ENCODE assay signal across 18 mouse cellular contexts in the genomic region with DNA sequence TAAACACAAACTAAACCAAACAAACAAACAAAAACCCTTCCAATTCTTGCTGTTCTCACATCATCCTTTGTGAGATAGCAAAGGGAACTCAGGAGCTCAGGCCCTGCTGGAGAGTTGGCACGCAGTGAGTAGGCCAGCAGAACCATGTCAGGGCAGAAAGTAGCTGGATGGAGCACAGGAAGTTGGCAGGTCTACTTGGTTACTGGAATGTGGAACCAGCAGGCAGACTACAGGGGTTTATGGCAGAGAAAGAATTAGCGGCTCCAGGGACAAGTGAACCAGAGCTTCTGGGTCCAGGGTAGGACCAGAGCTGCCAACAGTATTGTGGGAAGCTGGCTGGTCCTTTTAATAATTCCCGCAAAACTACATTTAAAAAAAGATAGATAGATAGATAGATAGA.
DNase-seq lines count a peak whose midpoint lies in the region; ATAC-seq and TF ChIP-seq lines count a peak whose summit lies in the region.
"Had no signal": no experiment of that assay in that cellular context is flagged by ENCODE, and none has a peak within 500 bp of the region (broad histone marks: within the 10 kb centered on the region; RNA-seq: fewer than 3 reads in every experiment).

No protein-coding gene starts in this region.

- H3K4me2 ChIP-seq in hindbrain, postnatal 0 days (ENCODE audit: low read depth, low read length) = no peak overlapping the region
- H3K4me2 ChIP-seq in hindbrain, embryonic 14.5 days (replicated peaks) = no peak overlapping the region
- H3K4me2 ChIP-seq: embryonic facial prominence, embryonic 15.5 days; heart, embryonic 12.5 days had no signal

- TF ChIP-seq CTCF in hindbrain, postnatal 0 days (IDR thresholded peaks at IDR 0.05; ENCODE audit: low read depth) = no peak

- no peaks in the 10 kb centered on the region for H3K27me3 ChIP-seq in hindbrain, postnatal 0 days (ENCODE audit: insufficient read depth, low read length)
- H3K27me3 ChIP-seq in hindbrain, embryonic 14.5 days (ENCODE audit: control insufficient read depth, insufficient read depth, low read length) = no peaks in the 10 kb centered on the region
- H3K27me3 ChIP-seq: CH12.LX; embryonic facial prominence, embryonic 15.5 days; heart, embryonic 12.5 days had no signal

- H3K36me3 ChIP-seq in hindbrain, postnatal 0 days (ENCODE audit: insufficient read depth, low read length) = no peaks in the 10 kb centered on the region
- no peaks in the 10 kb centered on the region for H3K36me3 ChIP-seq in hindbrain, embryonic 14.5 days (replicated peaks; ENCODE audit: control insufficient read depth, insufficient read depth)
- H3K36me3 ChIP-seq: embryonic facial prominence, embryonic 15.5 days; forebrain, embryonic 10.5 days; heart, embryonic 12.5 days had no signal

- no peak overlapping the region for H3K4me3 ChIP-seq in hindbrain, postnatal 0 days (ENCODE audit: low read length)
- H3K4me3 ChIP-seq in hindbrain, embryonic 14.5 days (replicated peaks; ENCODE audit: low read length) = no peak overlapping the region
- H3K4me3 ChIP-seq: embryonic facial prominence, embryonic 15.5 days; erythroblast, embryonic 14.5 days; forebrain, embryonic 10.5 days; heart, embryonic 12.5 days had no signal

- no peak overlapping the region for H3K9ac ChIP-seq in hindbrain, postnatal 0 days (replicated peaks; ENCODE audit: low read length)
- H3K9ac ChIP-seq in hindbrain, embryonic 14.5 days = no peak overlapping the region
- H3K9ac ChIP-seq: embryonic facial prominence, embryonic 15.5 days; heart, embryonic 12.5 days had no signal

- no peaks in the 10 kb centered on the region for H3K4me1 ChIP-seq in hindbrain, postnatal 0 days (ENCODE audit: insufficient read depth, low read length)
- H3K4me1 ChIP-seq in hindbrain, embryonic 14.5 days (replicated peaks; ENCODE audit: control insufficient read depth, insufficient read depth, low read length) = no peaks in the 10 kb centered on the region
- H3K4me1 ChIP-seq: embryonic facial prominence, embryonic 15.5 days; forebrain, embryonic 10.5 days; heart, embryonic 12.5 days had no signal

- no peak overlapping the region for H3K27ac ChIP-seq in hindbrain, postnatal 0 days
- no peak overlapping the region for H3K27ac ChIP-seq in hindbrain, embryonic 14.5 days
- H3K27ac ChIP-seq: embryonic facial prominence, embryonic 15.5 days; forebrain, embryonic 10.5 days had no signal

- no peaks in the 10 kb centered on the region for H3K9me3 ChIP-seq in hindbrain, postnatal 0 days (ENCODE audit: low read length)
- H3K9me3 ChIP-seq in hindbrain, embryonic 14.5 days (ENCODE audit: control insufficient read depth, low read length) = no peaks in the 10 kb centered on the region; the same call in 1 of the 2 replicates
- H3K9me3 ChIP-seq: embryonic facial prominence, embryonic 15.5 days; forebrain, embryonic 10.5 days had no signal

- peak; percentile 36 to 58 for DNase-seq in cerebellum, postnatal 14 days
- DNase-seq in cerebellum, adult 8-10 months = no peak
- peak; percentile 2 for DNase-seq in hindbrain, postnatal 0 days (ENCODE audit: low spot score)
- no peak for DNase-seq in hindbrain, embryonic 14.5 days (ENCODE audit: low spot score)
- peak; percentile 17 to 22 for DNase-seq in right cerebral cortex, postnatal 10 days (ENCODE audit: low spot score in 2 of 2)
- no peak for DNase-seq in right cerebral cortex, adult 18-20 months
- DNase-seq in frontal cortex, postnatal 36 days (ENCODE audit: low spot score in 2 of 2) = no peak
- DNase-seq: adrenal gland, adult 2 months; embryo, embryonic 11 days; gastrocnemius, postnatal 10 days; kidney, adult 11 months had no signal

- no peak for ATAC-seq in hindbrain, postnatal 0 days
- ATAC-seq in hindbrain, embryonic 14.5 days (ENCODE audit: low FRiP score) = no peak
- ATAC-seq: forebrain, embryonic 14.5 days; hindbrain, embryonic 16.5 days had no signal

- 77% methylated on average over 3 of the region's 3 CpGs for WGBS in hindbrain, postnatal 0 days
- 92% methylated on average over 3 of the region's 3 CpGs for WGBS in hindbrain, embryonic 14.5 days

Comparison
In these comparisons a context has a peak if more than half of its experiments do, and no peak if none do; other contexts are left out.
1. DNase-seq: peak in cerebellum, postnatal 14 days (2 of 2), hindbrain, postnatal 0 days (single experiment) and right cerebral cortex, postnatal 10 days (2 of 2); none in cerebellum, adult 8-10 months (single experiment), hindbrain, embryonic 14.5 days (single experiment), right cerebral cortex, adult 18-20 months (single experiment) and frontal cortex, postnatal 36 days (0 of 2).